Mouse (Mus musculus) E14TG2a.4 (cell line): Measurements from ENCODE around the gene Zfp579.
A peak's percentile ranks its signal among the peaks of the same experiment; 100 is the strongest.

ENCODE experiments used
- H3K27me3 ChIP-seq: 2 replicates; pipeline ENCODE4 v1.6.1; 2014; ENCODE audit warnings: low read length, control low read depth; ENCODE audit not compliant: insufficient read depth
- H3K36me3 ChIP-seq: 2 replicates; pipeline ENCODE4 v1.6.1; 2014; ENCODE audit warnings: low read length, control low read depth; ENCODE audit not compliant: insufficient read depth
- H3K4me1 ChIP-seq: replicated peaks from 2 replicates; pipeline ENCODE4 v1.6.1; 2014; ENCODE audit warnings: low read depth, low read length, control low read depth
- H3K4me3 ChIP-seq: replicated peaks from 2 replicates; pipeline ENCODE4 v1.5.1; 2014; ENCODE audit warnings: mild to moderate bottlenecking, low read length
- H3K9me3 ChIP-seq: 2 replicates; pipeline ENCODE4 v1.6.1; 2014; ENCODE audit warnings: low read length, control low read depth
- CTCF ChIP-seq: conservative IDR thresholded peaks from 2 replicates; pipeline ENCODE4 v1.5.1; 2014; ENCODE audit warnings: low read length
- NANOG ChIP-seq: IDR thresholded peaks from 2 replicates; pipeline ENCODE4 v1.6.1; 2014; ENCODE audit warnings: borderline replicate concordance, low read length, mixed read lengths
- POU5F1 ChIP-seq: IDR thresholded peaks from 2 replicates; pipeline ENCODE4 v1.6.1; 2014; ENCODE audit warnings: low read length, borderline replicate concordance

Gene Zfp579

GRCm38 (mm10) chr7:4996003-4996895, at the start of gene Zfp579:
TSS of gene Zfp579 (minus strand) at chr7:4996158.
- TF ChIP-seq CTCF (no peak), POU5F1 (no peak), NANOG (no peak)
- Histone ChIP-seq H3K9me3 (0 out of 2 replicates have a peak, but pooled peaks cover 3% of the 10 kb centered on the region), H3K36me3 (no peaks in the 10 kb centered on the region), H3K4me3 (peak within 1 kb of the TSS; percentile 77), H3K4me1 (peaks cover 48% of the 10 kb centered on the region), H3K27me3 (peaks cover 51% of the 10 kb centered on the region)

GRCm38 (mm10) chr7:5044981-5045380, 49.0 kb upstream of the Zfp579 start:
- Histone ChIP-seq H3K36me3 (peaks cover 4% of the 10 kb centered on the region; the same call in 1 of the 2 replicates), H3K4me3 (no peak overlapping the region), H3K27me3 (0 out of 2 replicates have a peak, but pooled peaks cover 3% of the 10 kb centered on the region), H3K9me3 (no peaks in the 10 kb centered on the region), H3K4me1 (peaks cover 6% of the 10 kb centered on the region)
- TF ChIP-seq CTCF (no peak), NANOG (no peak), POU5F1 (no peak)

GRCm38 (mm10) chr7:5038940-5039339, 43.0 kb upstream of the Zfp579 start:
- H3K36me3 ChIP-seq, result peaks cover 4% of the 10 kb centered on the region; the same call in 1 of the 2 replicates
- H3K4me1 ChIP-seq, result peaks cover 28% of the 10 kb centered on the region
- no peak for TF ChIP-seq NANOG
- TF ChIP-seq POU5F1, result no peak
- TF ChIP-seq CTCF, result no peak
- peaks cover 12% of the 10 kb centered on the region; the same call in 1 of the 2 replicates for H3K27me3 ChIP-seq
- peak overlapping the region; percentile 90 for H3K4me3 ChIP-seq
- H3K9me3 ChIP-seq, result no peaks in the 10 kb centered on the region

GRCm38 (mm10) chr7:5038109-5038732, 42.3 kb upstream of the Zfp579 start, which contains the start of gene Zfp784:
TSS of gene Zfp784 (minus strand) at chr7:5038446.
- Histone ChIP-seq H3K4me1 (peaks cover 28% of the 10 kb centered on the region), H3K36me3 (peaks cover 10% of the 10 kb centered on the region), H3K4me3 (peak within 1 kb of the TSS; percentile 90), H3K9me3 (no peaks in the 10 kb centered on the region), H3K27me3 (peaks cover 19% of the 10 kb centered on the region)
- TF ChIP-seq CTCF, result no peak

- H3K36me3 ChIP-seq, result peaks cover 17% of the 10 kb centered on the region
- H3K4me1 ChIP-seq, result peaks cover 28% of the 10 kb centered on the region
- TF ChIP-seq CTCF (no peak), NANOG (no peak), POU5F1 (no peak)
- H3K27me3 ChIP-seq, result peaks cover 27% of the 10 kb centered on the region
- H3K4me3 ChIP-seq, result peak overlapping the region; percentile 90
- no peaks in the 10 kb centered on the region for H3K9me3 ChIP-seq
These were observed 41.5 kb upstream of the Zfp579 start for GRCm38 (mm10) chr7:5037467-5037866.

- H3K4me1 ChIP-seq, result peaks cover 32% of the 10 kb centered on the region
- H3K4me3 ChIP-seq, result no peak overlapping the region
- TF ChIP-seq POU5F1 (no peak), NANOG (no peak), CTCF (no peak)
- H3K9me3 ChIP-seq, result no peaks in the 10 kb centered on the region
- peaks cover 31% of the 10 kb centered on the region for H3K27me3 ChIP-seq
- peaks cover 20% of the 10 kb centered on the region for H3K36me3 ChIP-seq
These were observed 41.1 kb upstream of the Zfp579 start for GRCm38 (mm10) chr7:5037026-5037425.

GRCm38 (mm10) chr7:5036136-5036535, 40.2 kb upstream of the Zfp579 start:
- Histone ChIP-seq H3K27me3 (peaks cover 39% of the 10 kb centered on the region), H3K9me3 (no peaks in the 10 kb centered on the region), H3K36me3 (peaks cover 16% of the 10 kb centered on the region), H3K4me3 (no peak overlapping the region), H3K4me1 (peaks cover 38% of the 10 kb centered on the region)
- TF ChIP-seq POU5F1 (no peak), CTCF (no peak), NANOG (no peak)

GRCm38 (mm10) chr7:5035628-5036027, 39.7 kb upstream of the Zfp579 start:
- peaks cover 42% of the 10 kb centered on the region for H3K4me1 ChIP-seq
- peaks cover 44% of the 10 kb centered on the region for H3K27me3 ChIP-seq
- peaks cover 16% of the 10 kb centered on the region for H3K36me3 ChIP-seq
- no peaks in the 10 kb centered on the region for H3K9me3 ChIP-seq
- H3K4me3 ChIP-seq, result no peak overlapping the region
- TF ChIP-seq POU5F1, result no peak
- no peak for TF ChIP-seq NANOG
- no peak for TF ChIP-seq CTCF
